Mouse (Mus musculus) CH12.LX (cell line): Measurements from ENCODE around the gene Cd164l2. TPM values are rescaled to one million over a fixed set of nuclear protein-coding genes. Genes with fewer than 3 reads are reported as not detected.

Experiments
- DNase-seq: peaks from one replicate; pipeline ENCODE4 v3.0.0-alpha.2; 2013; ENCODE audit errors: extremely low read depth
- H3K27ac ChIP-seq: 2 replicates; pipeline ENCODE4 v1.5.1; 2012; ENCODE audit warnings: low read depth, mild to moderate bottlenecking, control low read depth, moderate library complexity; ENCODE audit not compliant: insufficient read depth
- H3K27me3 ChIP-seq: replicated peaks from 2 replicates; pipeline ENCODE3; 2012; ENCODE audit warnings: inconsistent platforms
- H3K36me3 ChIP-seq, 2 experiments: replicated peaks in 1 of 2; 2 replicates each; pipeline versions ENCODE3 to v1.6.1; 2012; ENCODE audit warnings: inconsistent platforms in 1 of 2, low read length in 1 of 2, mild to moderate bottlenecking in 1 of 2, mixed read lengths in 1 of 2, moderate library complexity in 1 of 2; ENCODE audit not compliant: control insufficient read depth in 1 of 2, insufficient read depth in 1 of 2
- H3K4me1 ChIP-seq, 2 experiments: 2 replicates each; pipeline ENCODE4 v1.6.1; 2012; ENCODE audit warnings: inconsistent platforms in 1 of 2, moderate library complexity in 1 of 2; ENCODE audit not compliant: insufficient read depth in 2 of 2, control insufficient read depth in 1 of 2
- H3K4me2 ChIP-seq: 2 replicates; pipeline ENCODE4 v1.6.1; 2012; ENCODE audit warnings: low read depth, mild to moderate bottlenecking, control low read depth; ENCODE audit not compliant: poor library complexity, insufficient read depth, severe bottlenecking
- H3K4me3 ChIP-seq, 3 experiments: fragments of 150-350 bp in 1 of 3; sonication (generic) in 1 of 3; replicated peaks in 1 of 3; 2 replicates each; pipeline versions ENCODE3 to v1.5.1; 2011 to 2012; ENCODE audit warnings: low read depth in 2 of 3, low read length in 2 of 3, mild to moderate bottlenecking in 2 of 3, moderate library complexity in 2 of 3, control low read depth in 1 of 3, improper control_type of control experiment in 1 of 3, inconsistent platforms in 1 of 3, mixed read lengths in 1 of 3; ENCODE audit not compliant: poor library complexity in 1 of 3
- H3K79me2 ChIP-seq: replicated peaks from 2 replicates; pipeline ENCODE4 v1.6.1; 2012; ENCODE audit warnings: mild to moderate bottlenecking, moderate library complexity; ENCODE audit not compliant: control insufficient read depth, poor library complexity, insufficient read depth, severe bottlenecking; ENCODE audit errors: extremely low read depth
- H3K9ac ChIP-seq: 2 replicates; pipeline ENCODE4 v1.6.1; 2012; ENCODE audit warnings: low read depth, mild to moderate bottlenecking, control low read depth, moderate library complexity; ENCODE audit not compliant: insufficient read depth
- H3K9me3 ChIP-seq: replicated peaks from 2 replicates; pipeline ENCODE3; 2012; ENCODE audit warnings: low read length, inconsistent platforms, mixed read lengths
- CHD1 ChIP-seq: IDR thresholded peaks from 2 replicates; pipeline ENCODE4 v1.6.1; 2012; ENCODE audit warnings: low read depth, low read length, improper control_type of control experiment, inconsistent platforms
- CHD2 ChIP-seq: IDR thresholded peaks from 2 replicates; pipeline ENCODE4 v1.6.1; 2011; ENCODE audit warnings: low read length, improper control_type of control experiment
- CTCF ChIP-seq, 2 experiments: IDR thresholded peaks in 1 of 2; conservative IDR thresholded peaks in 1 of 2; 2 replicates each; pipeline ENCODE4 v1.5.1; 2011 to 2012; ENCODE audit warnings: low read depth in 2 of 2, low read length in 2 of 2, improper control_type of control experiment in 1 of 2, inconsistent platforms in 1 of 2, mild to moderate bottlenecking in 1 of 2, moderate library complexity in 1 of 2
- E2F4 ChIP-seq: IDR thresholded peaks from 2 replicates; pipeline ENCODE4 v1.6.1; 2011; ENCODE audit warnings: low read depth, low read length, improper control_type of control experiment; ENCODE audit not compliant: insufficient replicate concordance
- ELF1 ChIP-seq: IDR thresholded peaks from 2 replicates; pipeline ENCODE4 v1.6.1; 2014; ENCODE audit warnings: low read depth, mild to moderate bottlenecking, inconsistent platforms, low read length, improper control_type of control experiment
- EP300 ChIP-seq: IDR thresholded peaks from 2 replicates; pipeline ENCODE4 v1.6.1; 2011; ENCODE audit warnings: low read length, improper control_type of control experiment
- ETS1 ChIP-seq: conservative IDR thresholded peaks from 2 replicates; pipeline ENCODE4 v1.6.1; 2012; ENCODE audit warnings: low read depth, mild to moderate bottlenecking, inconsistent platforms, low read length, improper control_type of control experiment, moderate library complexity
- GABPA ChIP-seq: IDR thresholded peaks from 2 replicates; pipeline ENCODE4 v1.6.1; 2012; ENCODE audit warnings: low read depth, low read length, improper control_type of control experiment, inconsistent platforms; ENCODE audit not compliant: insufficient replicate concordance
- IRF4 ChIP-seq: IDR thresholded peaks from 2 replicates; pipeline ENCODE4 v1.6.1; 2014; ENCODE audit warnings: low read depth, mild to moderate bottlenecking, inconsistent platforms, low read length, improper control_type of control experiment
- JUN ChIP-seq: IDR thresholded peaks from 2 replicates; pipeline ENCODE4 v1.6.1; 2011; ENCODE audit warnings: low read depth, mild to moderate bottlenecking, low read length, improper control_type of control experiment, moderate library complexity; ENCODE audit not compliant: insufficient read depth
- JUND ChIP-seq: conservative IDR thresholded peaks from 2 replicates; pipeline ENCODE4 v1.6.1; 2011; ENCODE audit warnings: low read depth, low read length, improper control_type of control experiment
- MAFK ChIP-seq: IDR thresholded peaks from 2 replicates; pipeline ENCODE4 v1.6.1; 2011; ENCODE audit warnings: low read length, improper control_type of control experiment; ENCODE audit not compliant: insufficient replicate concordance
- MAX ChIP-seq: IDR thresholded peaks from 2 replicates; pipeline ENCODE4 v1.6.1; 2011; ENCODE audit warnings: low read length, improper control_type of control experiment
- MAZ ChIP-seq: IDR thresholded peaks from 2 replicates; pipeline ENCODE4 v1.6.1; 2012; ENCODE audit warnings: low read depth, mild to moderate bottlenecking, inconsistent platforms, low read length, improper control_type of control experiment, moderate library complexity
- MXI1 ChIP-seq: IDR thresholded peaks from 2 replicates; pipeline ENCODE4 v1.6.1; 2011; ENCODE audit warnings: mild to moderate bottlenecking, low read depth, low read length, improper control_type of control experiment
- NELFE ChIP-seq: IDR thresholded peaks from 2 replicates; pipeline ENCODE4 v1.6.1; 2011; ENCODE audit warnings: low read depth, low read length, improper control_type of control experiment
- NRF1 ChIP-seq: IDR thresholded peaks from 2 replicates; pipeline ENCODE4 v1.6.1; 2014; ENCODE audit warnings: low read depth, mild to moderate bottlenecking, inconsistent platforms, low read length, improper control_type of control experiment, moderate library complexity
- PAX5 ChIP-seq: IDR thresholded peaks from 2 replicates; pipeline ENCODE4 v1.6.1; 2012; ENCODE audit warnings: low read length, inconsistent platforms, mixed read lengths
- POLR2A ChIP-seq: IDR thresholded peaks from 2 replicates; pipeline ENCODE4 v1.6.1; 2011; ENCODE audit warnings: low read depth, mild to moderate bottlenecking, improper control_type of control experiment, low read length
- POLR2AphosphoS2 ChIP-seq: IDR thresholded peaks from 2 replicates; pipeline ENCODE4 v1.6.1; 2011; ENCODE audit warnings: low read depth, low read length, improper control_type of control experiment
- RAD21 ChIP-seq: IDR thresholded peaks from 2 replicates; pipeline ENCODE4 v1.6.1; 2011; ENCODE audit warnings: low read depth, mild to moderate bottlenecking, low read length, improper control_type of control experiment, moderate library complexity
- SIN3A ChIP-seq: IDR thresholded peaks from 2 replicates; pipeline ENCODE4 v1.6.1; 2012; ENCODE audit warnings: low read length, improper control_type of control experiment, inconsistent platforms
- TBP ChIP-seq: conservative IDR thresholded peaks from 2 replicates; pipeline ENCODE4 v1.6.1; 2011; ENCODE audit warnings: low read depth, low read length, improper control_type of control experiment
- USF1 ChIP-seq: IDR thresholded peaks from 2 replicates; pipeline ENCODE4 v1.6.1; 2014; ENCODE audit warnings: low read depth, mild to moderate bottlenecking, inconsistent platforms, low read length, improper control_type of control experiment
- USF2 ChIP-seq: conservative IDR thresholded peaks from 2 replicates; pipeline ENCODE4 v1.6.1; 2011; ENCODE audit warnings: low read depth, low read length, improper control_type of control experiment
- ZC3H11A ChIP-seq: IDR thresholded peaks from 2 replicates; pipeline ENCODE4 v1.6.1; 2012; ENCODE audit warnings: low read depth, mild to moderate bottlenecking, inconsistent platforms, low read length, improper control_type of control experiment
- ZKSCAN1 ChIP-seq: IDR thresholded peaks from 2 replicates; pipeline ENCODE4 v1.6.1; 2012; ENCODE audit warnings: low read depth, inconsistent platforms, low read length, improper control_type of control experiment, borderline replicate concordance
- ZMIZ1 ChIP-seq: IDR thresholded peaks from 2 replicates; pipeline ENCODE4 v1.6.1; 2012; ENCODE audit warnings: low read depth, mild to moderate bottlenecking, inconsistent platforms, low read length, improper control_type of control experiment
- ZNF384 ChIP-seq: IDR thresholded peaks from 2 replicates; pipeline ENCODE4 v1.6.1; 2012; ENCODE audit warnings: low read depth, low read length, improper control_type of control experiment, inconsistent platforms
- dilution Hi-C: fragments of 300-500 bp; cut with MboI; formaldehyde crosslinking; loops from 2 replicates; pipeline ENCODE4 v1.14.3; 2020; ENCODE audit warnings: low sequenced_read_pairs; ENCODE audit not compliant: extremely low pct_unique_long_range_greater_than_20kb, extremely low pct_ligation_motif_present
- in situ Hi-C: fragments of 300-500 bp; cut with MboI; formaldehyde crosslinking; loops from 3 replicates; pipeline ENCODE4 v1.14.3; 2019; ENCODE audit warnings: low sequenced_read_pairs, low pct_ligation_motif_present, low pct_unique_long_range_greater_than_20kb, mixed read lengths
- polyA plus RNA-seq: library from polyadenylated mRNA; unstranded; fragments of >175 nt; gene quantifications from 2 replicates; pipeline ENCODE4 v1.2.1, GENCODE M21; 2012; ENCODE audit warnings: low read depth; ENCODE audit not compliant: insufficient read length
- total RNA-seq, 2 experiments: library from RNA; depleted of rRNA; stranded (reverse); fragments of 300-350 nt in 1 of 2; fragments of >200 nt in 1 of 2; gene quantifications; 2 replicates each; pipeline ENCODE4 v1.2.3; 2012 to 2014

Cd164l2 gene
- total and polyA plus RNA-seq, 3 experiments = not detected

- dilution Hi-C loops = no loop called here
- Histone ChIP-seq H3K36me3 (peaks cover 24 to 63% of the 10 kb centered on the region in 2 experiments), H3K4me1 (peaks cover 10 to 61% of the 10 kb centered on the region in 2 experiments), H3K4me3 (no peak overlapping the region), H3K9ac (peak overlapping the region; percentile 43), H3K27ac (peak overlapping the region; percentile 92), H3K9me3 (no peaks in the 10 kb centered on the region), H3K27me3 (no peaks in the 10 kb centered on the region), H3K79me2 (peaks cover 41% of the 10 kb centered on the region), H3K4me2 (peak overlapping the region; percentile 42; the same call in 1 of the 2 replicates)
- no peak for DNase-seq
- TF ChIP-seq MAZ = no peak
- TF ChIP-seq SIN3A = 0 out of 2 replicates have a peak, but pooled peaks have one; percentile 16
- in situ Hi-C loops = no loop called here
Measured at GRCm38 (mm10) chr4:133184031-133184897, 27.7 kb upstream of the Cd164l2 start.

- peaks cover 27 to 65% of the 10 kb centered on the region in 2 experiments for H3K36me3 ChIP-seq
- no peaks in the 10 kb centered on the region for H3K27me3 ChIP-seq
- in situ Hi-C loops = no loop called here
- peak overlapping the region; percentile 42 to 51 (median 45) for H3K4me3 ChIP-seq
- H3K4me2 ChIP-seq = peak overlapping the region; percentile 72
- peak; percentile 94 for DNase-seq
- dilution Hi-C loops = no loop called here
- H3K4me1 ChIP-seq = peaks cover 10 to 61% of the 10 kb centered on the region in 2 experiments
- peaks cover 40% of the 10 kb centered on the region for H3K79me2 ChIP-seq
- peak overlapping the region; percentile 61 for H3K9ac ChIP-seq
- no peaks in the 10 kb centered on the region for H3K9me3 ChIP-seq
- peak overlapping the region; percentile 92 for H3K27ac ChIP-seq
- TF ChIP-seq USF2 (no peak), RAD21 (peak; percentile 5), JUND (peak; percentile 52), MXI1 (peak; percentile 88), CHD2 (peak; percentile 93), CHD1 (0 out of 2 replicates have a peak, but pooled peaks have one; percentile 79), MAFK (0 out of 2 replicates have a peak, but pooled peaks have one; percentile 42), GABPA (no peak), USF1 (no peak), ZKSCAN1 (no peak), JUN (peak; percentile 41; the same call in 1 of the 2 replicates), E2F4 (0 out of 2 replicates have a peak, but pooled peaks have one; percentile 26), MAX (peak; percentile 86), ELF1 (peak; percentile 48; the same call in 1 of the 2 replicates), ZMIZ1 (no peak; the same call in 1 of the 2 replicates), NRF1 (peak; percentile 66), ZNF384 (peak; percentile 85), NELFE (peak; percentile 64; the same call in 1 of the 2 replicates), IRF4 (peak; percentile 72; the same call in 1 of the 2 replicates), TBP (peak; percentile 88), ETS1 (peak; percentile 91), ZC3H11A (peak; percentile 37; the same call in 1 of the 2 replicates), CTCF (conservative IDR thresholded peaks at IDR 0.05 in 1 of 2, IDR thresholded peaks at IDR 0.05 in 1 of 2; ENCODE audit: low read depth in 2 of 2, low read length in 2 of 2) (no peak), POLR2AphosphoS2 (no peak), EP300 (peak; percentile 81), PAX5 (no peak), SIN3A (peak; percentile 95), POLR2A (peak; percentile 60)
Measured at GRCm38 (mm10) chr4:133184898-133185665, 26.8 kb upstream of the Cd164l2 start.
